Mouse (Mus musculus) lung, postnatal 0 days (tissue): ENCODE data around the gene Foxa2. TPM values are rescaled to one million over a fixed set of nuclear protein-coding genes. Genes with fewer than 3 reads are reported as not detected.

Experiments
- ATAC-seq: fragments of 200-750 bp; cut with Nextera tagmentation; 2 replicates; pipeline ENCODE4 v1.8.0; 2017; ENCODE audit warnings: moderate library complexity
- DNase-seq: peaks from one replicate; pipeline ENCODE4 v3.0.0-alpha.2; 2016; ENCODE audit warnings: low spot score
- H3K27ac ChIP-seq: fragments of 300-500 bp; sonication (generic); 2 replicates; pipeline ENCODE4 v1.5.1; 2014; ENCODE audit warnings: antibody characterized with exemption, mild to moderate bottlenecking, low read length, mixed read lengths
- H3K27me3 ChIP-seq: fragments of 300-500 bp; sonication (generic); replicated peaks from 2 replicates; pipeline ENCODE4 v1.6.1; 2014; ENCODE audit warnings: low read length, mixed read lengths; ENCODE audit not compliant: insufficient read depth
- H3K36me3 ChIP-seq: fragments of 300-500 bp; sonication (generic); 2 replicates; pipeline ENCODE4 v1.6.1; 2014; ENCODE audit warnings: low read length, mixed read lengths; ENCODE audit not compliant: insufficient read depth
- H3K4me1 ChIP-seq: fragments of 300-500 bp; sonication (generic); 2 replicates; pipeline ENCODE4 v1.6.1; 2014; ENCODE audit warnings: antibody characterized with exemption, low read depth, low read length, mixed read lengths; ENCODE audit not compliant: insufficient read depth
- H3K4me2 ChIP-seq: fragments of 300-500 bp; sonication (generic); replicated peaks from 2 replicates; pipeline ENCODE4 v1.6.1; 2014; ENCODE audit warnings: low read depth, mild to moderate bottlenecking, low read length, moderate library complexity, mixed read lengths
- H3K4me3 ChIP-seq: fragments of 300-500 bp; sonication (generic); 2 replicates; pipeline ENCODE4 v1.5.1; 2014; ENCODE audit warnings: low read depth, low read length
- H3K9ac ChIP-seq: fragments of 300-500 bp; sonication (generic); replicated peaks from 2 replicates; pipeline ENCODE4 v1.6.1; 2014; ENCODE audit warnings: low read depth, mild to moderate bottlenecking
- H3K9me3 ChIP-seq: fragments of 300-500 bp; sonication (generic); 2 replicates; pipeline ENCODE4 v1.6.1; 2016; ENCODE audit warnings: low read length, mixed read lengths
- CTCF ChIP-seq: IDR thresholded peaks from 2 replicates; pipeline ENCODE4 v1.5.1; 2016; ENCODE audit warnings: antibody characterized with exemption, mild to moderate bottlenecking
- EP300 ChIP-seq: IDR thresholded peaks from 2 replicates; pipeline ENCODE4 v1.6.1; 2016; ENCODE audit warnings: antibody characterized with exemption, mild to moderate bottlenecking, control low read depth
- WGBS: fragments of 180-500 bp; shearing (Covaris S2); extraction: QIAGEN DNeasy Blood & Tissue Kit; methylation state at CpG from one replicate; pipeline ENCODE4 v1.1.7; 2014; 5-methylcytosine and 5-hydroxymethylcytosine counted together
- polyA plus RNA-seq: library from polyadenylated mRNA; unstranded; fragments of >200 nt; fragmentation: Nextera tagmentation; extraction: Ambion mirVana; gene quantifications from 2 replicates; pipeline ENCODE4 v1.2.1, GENCODE M21; 2015

Gene Foxa2
- polyA plus RNA-seq, 1 experiment from 2014 or later, result 37.7 TPM

GRCm38 (mm10) chr2:148023340-148023806 lies 23.4 kb downstream of the Foxa2 start:
- ATAC-seq (peak; percentile 73), DNase-seq (peak; percentile 62)
- no peak overlapping the region for H3K4me3 ChIP-seq
- no peaks in the 10 kb centered on the region for H3K36me3 ChIP-seq
- peak; percentile 80 for TF ChIP-seq EP300
- TF ChIP-seq CTCF, result no peak
- no peaks in the 10 kb centered on the region for H3K9me3 ChIP-seq
- 4% methylated on average over 12 of the region's 12 CpGs for WGBS
- peak overlapping the region; percentile 11 for H3K4me2 ChIP-seq
- H3K27me3 ChIP-seq, result no peaks in the 10 kb centered on the region
- no peak overlapping the region; the same call in 1 of the 2 replicates for H3K27ac ChIP-seq
- H3K9ac ChIP-seq, result no peak overlapping the region
- no peaks in the 10 kb centered on the region for H3K4me1 ChIP-seq

- TF ChIP-seq CTCF (no peak), EP300 (no peak)
- Histone ChIP-seq H3K4me1 (no peaks in the 10 kb centered on the region), H3K4me3 (no peak overlapping the region), H3K27me3 (no peaks in the 10 kb centered on the region), H3K4me2 (no peak overlapping the region), H3K9me3 (no peaks in the 10 kb centered on the region), H3K36me3 (no peaks in the 10 kb centered on the region), H3K9ac (0 out of 2 replicates have a peak overlapping the region, but pooled peaks have one; percentile 16), H3K27ac (0 out of 2 replicates have a peak overlapping the region, but pooled peaks have one; percentile 38)
- WGBS, result 31% methylated on average over 5 of the region's 5 CpGs
- no peak for ATAC-seq
- peak; percentile 55 for DNase-seq
Measured at GRCm38 (mm10) chr2:148021919-148022570, 24.7 kb downstream of the Foxa2 start.

GRCm38 (mm10) chr2:148021016-148021415 lies 25.8 kb downstream of the Foxa2 start:
- Histone ChIP-seq H3K4me3 (no peak overlapping the region), H3K4me1 (no peaks in the 10 kb centered on the region), H3K27ac (0 out of 2 replicates have a peak overlapping the region, but pooled peaks have one; percentile 38), H3K9me3 (no peaks in the 10 kb centered on the region), H3K4me2 (no peak overlapping the region), H3K27me3 (no peaks in the 10 kb centered on the region), H3K36me3 (no peaks in the 10 kb centered on the region), H3K9ac (no peak overlapping the region)
- ATAC-seq (no peak), DNase-seq (no peak)
- no peak for TF ChIP-seq CTCF
- no peak for TF ChIP-seq EP300
- WGBS, result 23% methylated on average over 9 of the region's 9 CpGs

- no peak for ATAC-seq
- H3K4me1 ChIP-seq, result no peaks in the 10 kb centered on the region
- no peaks in the 10 kb centered on the region for H3K27me3 ChIP-seq
- no peak overlapping the region for H3K4me3 ChIP-seq
- 25% methylated on average over 3 of the region's 3 CpGs for WGBS
- H3K9ac ChIP-seq, result no peak overlapping the region
- H3K27ac ChIP-seq, result no peak overlapping the region
- no peak overlapping the region for H3K4me2 ChIP-seq
- no peak for TF ChIP-seq EP300
- TF ChIP-seq CTCF, result no peak
- DNase-seq, result no peak
- no peaks in the 10 kb centered on the region for H3K9me3 ChIP-seq
- H3K36me3 ChIP-seq, result no peaks in the 10 kb centered on the region
Measured at GRCm38 (mm10) chr2:148020125-148020524, 26.6 kb downstream of the Foxa2 start.

- Histone ChIP-seq H3K4me1 (no peaks in the 10 kb centered on the region), H3K9ac (no peak overlapping the region), H3K9me3 (no peaks in the 10 kb centered on the region), H3K36me3 (no peaks in the 10 kb centered on the region), H3K27ac (peak overlapping the region; percentile 88), H3K4me3 (no peak overlapping the region), H3K4me2 (no peak overlapping the region), H3K27me3 (no peaks in the 10 kb centered on the region)
- 43% methylated on average over 8 of the region's 8 CpGs for WGBS
- DNase-seq (peak; percentile 92), ATAC-seq (peak; percentile 94)
- TF ChIP-seq EP300, result peak; percentile 99
- no peak for TF ChIP-seq CTCF
Measured at GRCm38 (mm10) chr2:148017782-148018690, 28.7 kb downstream of the Foxa2 start.

- DNase-seq (peak; percentile 39), ATAC-seq (peak; percentile 25; the same call in 1 of the 2 replicates)
- Histone ChIP-seq H3K4me3 (no peak overlapping the region), H3K27ac (peak overlapping the region; percentile 57; the same call in 1 of the 2 replicates), H3K36me3 (no peaks in the 10 kb centered on the region), H3K27me3 (no peaks in the 10 kb centered on the region), H3K9me3 (no peaks in the 10 kb centered on the region), H3K4me1 (no peaks in the 10 kb centered on the region), H3K4me2 (no peak overlapping the region), H3K9ac (no peak overlapping the region)
- 53% methylated on average over 3 of the region's 3 CpGs for WGBS
- TF ChIP-seq CTCF (no peak), EP300 (peak; percentile 76)
Measured at GRCm38 (mm10) chr2:148013382-148013781, 33.4 kb downstream of the Foxa2 start.
